Mouse (Mus musculus): ENCODE data around the gene Gm10053. TPM values are rescaled to one million over a fixed set of nuclear protein-coding genes. Genes with fewer than 3 reads are reported as not detected.

Gene Gm10053
- polyA plus RNA-seq, 1 experiment from 2014 or later: 273 TPM

GRCm38 (mm10) chr19:24897896-24898736 is 22.6 kb downstream of the Gm10053 start:
- H3K27me3 ChIP-seq (ENCODE audit: control insufficient read depth, insufficient read depth, low read length): peaks cover 53% of the 10 kb centered on the region
- no peaks in the 10 kb centered on the region for H3K9me3 ChIP-seq (ENCODE audit: control insufficient read depth, low read length)
- no peak overlapping the region for H3K27ac ChIP-seq (ENCODE audit: low read depth, low read length)
- no peak overlapping the region for H3K9ac ChIP-seq (ENCODE audit: low read length)
- H3K4me1 ChIP-seq (ENCODE audit: control insufficient read depth, insufficient read depth, low read length): peaks cover 13% of the 10 kb centered on the region
- H3K36me3 ChIP-seq (ENCODE audit: control insufficient read depth, insufficient read depth, low read length): no peaks in the 10 kb centered on the region
- WGBS: under 1% methylated on average over 20 of the region's 20 CpGs
- 0 out of 2 replicates have a peak overlapping the region, but pooled peaks have one; percentile 13 for H3K4me3 ChIP-seq (ENCODE audit: low read depth, low read length)
- ATAC-seq (ENCODE audit: low FRiP score) (no peak), DNase-seq (ENCODE audit: low spot score, missing footprints) (peak; percentile 96)
- H3K4me2 ChIP-seq: peak overlapping the region; percentile 31

- no peak overlapping the region for H3K27ac ChIP-seq (ENCODE audit: low read depth, low read length)
- peaks cover 53% of the 10 kb centered on the region for H3K27me3 ChIP-seq (ENCODE audit: control insufficient read depth, insufficient read depth, low read length)
- H3K36me3 ChIP-seq (ENCODE audit: control insufficient read depth, insufficient read depth, low read length): no peaks in the 10 kb centered on the region
- ATAC-seq (ENCODE audit: low FRiP score): no peak
- peak overlapping the region; percentile 46 for H3K4me3 ChIP-seq (ENCODE audit: low read depth, low read length)
- H3K9ac ChIP-seq (ENCODE audit: low read length): peak overlapping the region; percentile 59; the same call in 1 of the 2 replicates
- DNase-seq (ENCODE audit: low spot score, missing footprints): peak; percentile 96
- H3K4me1 ChIP-seq (ENCODE audit: control insufficient read depth, insufficient read depth, low read length): peaks cover 13% of the 10 kb centered on the region
- H3K4me2 ChIP-seq: peak overlapping the region; percentile 79
- H3K9me3 ChIP-seq (ENCODE audit: control insufficient read depth, low read length): no peaks in the 10 kb centered on the region
- WGBS: 2% methylated on average over 34 of the region's 34 CpGs
These were observed 23.5 kb downstream of the Gm10053 start for GRCm38 (mm10) chr19:24898737-24899577.

- WGBS: under 1% methylated on average over 84 of the region's 84 CpGs
- peaks cover 53% of the 10 kb centered on the region for H3K27me3 ChIP-seq (ENCODE audit: control insufficient read depth, insufficient read depth, low read length)
- no peaks in the 10 kb centered on the region for H3K9me3 ChIP-seq (ENCODE audit: control insufficient read depth, low read length)
- DNase-seq (ENCODE audit: low spot score, missing footprints) (peak; percentile 98), ATAC-seq (ENCODE audit: low FRiP score) (peak; percentile 70)
- H3K9ac ChIP-seq (ENCODE audit: low read length): peak overlapping the region; percentile 59
- H3K4me3 ChIP-seq (ENCODE audit: low read depth, low read length): peak overlapping the region; percentile 46
- no peak overlapping the region for H3K27ac ChIP-seq (ENCODE audit: low read depth, low read length)
- peak overlapping the region; percentile 79 for H3K4me2 ChIP-seq
- peaks cover 13% of the 10 kb centered on the region for H3K4me1 ChIP-seq (ENCODE audit: control insufficient read depth, insufficient read depth, low read length)
- H3K36me3 ChIP-seq (ENCODE audit: control insufficient read depth, insufficient read depth, low read length): no peaks in the 10 kb centered on the region
These were observed 24.4 kb downstream of the Gm10053 start for GRCm38 (mm10) chr19:24899578-24900544.

GRCm38 (mm10) chr19:24900581-24901220 is 25.2 kb downstream of the Gm10053 start, which contains the start of gene Foxd4:
Gene Foxd4, minus strand, starts transcription at chr19:24901197.
- ATAC-seq (ENCODE audit: low FRiP score) (peak; percentile 45), DNase-seq (ENCODE audit: low spot score, missing footprints) (peak; percentile 95)
- Histone ChIP-seq H3K4me1 (ENCODE audit: control insufficient read depth, insufficient read depth, low read length) (peaks cover 13% of the 10 kb centered on the region), H3K36me3 (ENCODE audit: control insufficient read depth, insufficient read depth, low read length) (no peaks in the 10 kb centered on the region), H3K9me3 (ENCODE audit: control insufficient read depth, low read length) (no peaks in the 10 kb centered on the region), H3K27me3 (ENCODE audit: control insufficient read depth, insufficient read depth, low read length) (peaks cover 51% of the 10 kb centered on the region), H3K9ac (ENCODE audit: low read length) (peak within 1 kb of the TSS; percentile 59), H3K4me3 (ENCODE audit: low read depth, low read length) (peak within 1 kb of the TSS; percentile 46), H3K27ac (ENCODE audit: low read depth, low read length) (no peak within 1 kb of the TSS), H3K4me2 (peak within 1 kb of the TSS; percentile 79)
- WGBS: under 1% methylated on average over 27 of the region's 27 CpGs

- no peak overlapping the region for H3K4me2 ChIP-seq
- ATAC-seq (ENCODE audit: low FRiP score) (no peak), DNase-seq (ENCODE audit: low spot score, missing footprints) (peak; percentile 90)
- H3K4me3 ChIP-seq (ENCODE audit: low read depth, low read length): no peak overlapping the region
- H3K27ac ChIP-seq (ENCODE audit: low read depth, low read length): no peak overlapping the region
- 10% methylated on average over 3 of the region's 3 CpGs for WGBS
- no peak overlapping the region for H3K9ac ChIP-seq (ENCODE audit: low read length)
- peaks cover 13% of the 10 kb centered on the region for H3K4me1 ChIP-seq (ENCODE audit: control insufficient read depth, insufficient read depth, low read length)
- no peaks in the 10 kb centered on the region for H3K36me3 ChIP-seq (ENCODE audit: control insufficient read depth, insufficient read depth, low read length)
- H3K9me3 ChIP-seq (ENCODE audit: control insufficient read depth, low read length): no peaks in the 10 kb centered on the region
- peaks cover 48% of the 10 kb centered on the region for H3K27me3 ChIP-seq (ENCODE audit: control insufficient read depth, insufficient read depth, low read length)
These were observed 26.2 kb downstream of the Gm10053 start for GRCm38 (mm10) chr19:24901666-24902065.

GRCm38 (mm10) chr19:24902256-24902655 is 26.8 kb downstream of the Gm10053 start:
- no peaks in the 10 kb centered on the region for H3K9me3 ChIP-seq (ENCODE audit: control insufficient read depth, low read length)
- WGBS: 2% methylated on average over 2 of the region's 2 CpGs
- DNase-seq (ENCODE audit: low spot score, missing footprints) (peak; percentile 87), ATAC-seq (ENCODE audit: low FRiP score) (no peak)
- no peak overlapping the region for H3K4me2 ChIP-seq
- no peaks in the 10 kb centered on the region for H3K36me3 ChIP-seq (ENCODE audit: control insufficient read depth, insufficient read depth, low read length)
- H3K9ac ChIP-seq (ENCODE audit: low read length): no peak overlapping the region
- H3K4me3 ChIP-seq (ENCODE audit: low read depth, low read length): no peak overlapping the region
- peaks cover 42% of the 10 kb centered on the region for H3K27me3 ChIP-seq (ENCODE audit: control insufficient read depth, insufficient read depth, low read length)
- no peak overlapping the region for H3K27ac ChIP-seq (ENCODE audit: low read depth, low read length)
- peaks cover 13% of the 10 kb centered on the region for H3K4me1 ChIP-seq (ENCODE audit: control insufficient read depth, insufficient read depth, low read length)

- Histone ChIP-seq H3K27me3 (ENCODE audit: control insufficient read depth, insufficient read depth, low read length) (peaks cover 36% of the 10 kb centered on the region), H3K9me3 (ENCODE audit: control insufficient read depth, low read length) (no peaks in the 10 kb centered on the region)
These were observed 27.3 kb downstream of the Gm10053 start for GRCm38 (mm10) chr19:24902821-24903220.

GRCm38 (mm10) chr19:24907655-24908054 is 32.2 kb downstream of the Gm10053 start:
- H3K9ac ChIP-seq (ENCODE audit: low read length): no peak overlapping the region
- no peak for DNase-seq (ENCODE audit: low spot score, missing footprints)
- ATAC-seq (ENCODE audit: low FRiP score): no peak
- H3K36me3 ChIP-seq (ENCODE audit: control insufficient read depth, insufficient read depth, low read length): no peaks in the 10 kb centered on the region
- 91% methylated on average over 3 of the region's 6 CpGs for WGBS
- H3K4me1 ChIP-seq (ENCODE audit: control insufficient read depth, insufficient read depth, low read length): no peaks in the 10 kb centered on the region
- H3K9me3 ChIP-seq (ENCODE audit: control insufficient read depth, low read length): no peaks in the 10 kb centered on the region
- no peak overlapping the region for H3K27ac ChIP-seq (ENCODE audit: low read depth, low read length)
- no peak overlapping the region for H3K4me3 ChIP-seq (ENCODE audit: low read depth, low read length)
- no peak overlapping the region for H3K4me2 ChIP-seq
- no peaks in the 10 kb centered on the region for H3K27me3 ChIP-seq (ENCODE audit: control insufficient read depth, insufficient read depth, low read length)

More at GRCm38 (mm10) chr19:24902821-24903220, 27.3 kb downstream of the Gm10053 start:
- no peak overlapping the region for H3K27ac ChIP-seq (ENCODE audit: low read depth, low read length)
- peak; percentile 87 for DNase-seq (ENCODE audit: low spot score, missing footprints)
- no peak overlapping the region for H3K4me2 ChIP-seq
- 43% methylated on average over 2 of the region's 2 CpGs for WGBS
- H3K4me1 ChIP-seq (ENCODE audit: control insufficient read depth, insufficient read depth, low read length): peaks cover 8% of the 10 kb centered on the region
- H3K4me3 ChIP-seq (ENCODE audit: low read depth, low read length): no peak overlapping the region
- no peak for ATAC-seq (ENCODE audit: low FRiP score)
- no peaks in the 10 kb centered on the region for H3K36me3 ChIP-seq (ENCODE audit: control insufficient read depth, insufficient read depth, low read length)
- H3K9ac ChIP-seq (ENCODE audit: low read length): no peak overlapping the region
